Mouse (Mus musculus) liver, embryonic 14.5 days (tissue): Measurements from ENCODE around the gene Tulp1.

Source experiments
- CTCF ChIP-seq: IDR thresholded peaks from 2 replicates; pipeline ENCODE4 v1.5.1; 2016; ENCODE audit warnings: antibody characterized with exemption, low read depth, control low read depth
- EP300 ChIP-seq: IDR thresholded peaks from 2 replicates; pipeline ENCODE4 v1.6.1; 2016; ENCODE audit warnings: antibody characterized with exemption, low read depth

DNA sequence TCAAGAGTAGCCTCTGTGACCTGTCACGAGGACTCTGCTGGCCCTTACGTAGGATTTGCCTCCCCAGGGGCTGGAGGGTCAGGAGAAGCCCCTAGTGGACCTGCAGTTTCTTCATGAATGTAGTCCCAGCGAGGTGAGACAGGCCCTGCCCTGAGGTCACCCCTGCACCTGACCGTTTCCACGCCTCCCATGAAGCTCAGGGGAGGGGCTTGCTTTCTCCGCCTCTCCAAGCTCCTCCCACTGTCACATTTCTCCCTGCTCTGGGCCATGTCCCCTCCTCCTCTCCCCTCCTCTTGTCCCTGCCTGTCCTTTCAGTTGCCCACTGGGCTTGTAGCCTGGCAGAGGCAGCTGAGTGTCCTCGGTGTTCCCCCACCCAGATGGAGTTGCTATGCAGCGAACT, 47.9 kb downstream of the Tulp1 start:
- TF ChIP-seq CTCF (no peak), EP300 (no peak)
